ENCODE assay signal across 8 mouse cellular contexts in genomic region chr5:113365921-113366320, GRCm38 (mm10). TPM values are rescaled to one million over a fixed set of nuclear protein-coding genes. Genes with fewer than 3 reads are reported as not detected.
A peak's percentile ranks its signal among the peaks of the same experiment; 100 is the strongest.
DNase-seq lines count a peak whose midpoint lies in the region; ATAC-seq and TF ChIP-seq lines count a peak whose summit lies in the region.

No protein-coding gene starts in this region.

- no peak overlapping the region for H3K9ac ChIP-seq in limb, embryonic 11.5 days (ENCODE audit: low read length)
- H3K9ac ChIP-seq in stomach, postnatal 0 days (ENCODE audit: low read length) = no peak overlapping the region

- TF ChIP-seq CTCF in stomach, postnatal 0 days (IDR thresholded peaks at IDR 0.05; ENCODE audit: low read depth) = peak; percentile 97

- TF ChIP-seq EP300 in stomach, postnatal 0 days (optimal IDR thresholded peaks at IDR 0.05) = no peak

- H3K4me3 ChIP-seq in limb, embryonic 11.5 days (ENCODE audit: low read depth, low read length) = no peak overlapping the region
- H3K4me3 ChIP-seq in stomach, postnatal 0 days (ENCODE audit: low read depth, low read length) = no peak overlapping the region

- no peak overlapping the region for H3K27ac ChIP-seq in limb, embryonic 11.5 days (replicated peaks; ENCODE audit: low read depth, low read length)
- no peak overlapping the region for H3K27ac ChIP-seq in stomach, postnatal 0 days (replicated peaks)

- WGBS in limb, embryonic 11.5 days = 7% methylated on average over 20 of the region's 20 CpGs
- 5% methylated on average over 20 of the region's 20 CpGs for WGBS in stomach, postnatal 0 days

- DNase-seq in urinary bladder, adult 18-20 months (ENCODE audit: low spot score in 2 of 2) = peak; percentile 34 to 67
- DNase-seq in urinary bladder, postnatal 10 days (ENCODE audit: low spot score) = no peak
- DNase-seq in cerebellum, postnatal 25 days = peak; percentile 88 to 91
- peak; percentile 84 to 91 for DNase-seq in frontal cortex, postnatal 36 days (ENCODE audit: low spot score in 2 of 2)
- peak; percentile 48 to 79 for DNase-seq in kidney, adult 8-10 months
- DNase-seq in limb, embryonic 11.5 days (ENCODE audit: low spot score) = peak; percentile 88
- peak; percentile 66 for DNase-seq in naive thymus-derived CD4-positive, alpha-beta T cell, adult 2 months (ENCODE audit: low read depth)
- peak; percentile 81 for DNase-seq in stomach, postnatal 0 days (ENCODE audit: low spot score)

- H3K4me2 ChIP-seq in limb, embryonic 11.5 days (ENCODE audit: low read depth, severe bottlenecking) = no peak overlapping the region
- H3K4me2 ChIP-seq in stomach, postnatal 0 days (replicated peaks; ENCODE audit: low read depth) = no peak overlapping the region

- no peaks in the 10 kb centered on the region for H3K4me1 ChIP-seq in limb, embryonic 11.5 days (ENCODE audit: control insufficient read depth, insufficient read depth, low read length)
- H3K4me1 ChIP-seq in stomach, postnatal 0 days (replicated peaks; ENCODE audit: control insufficient read depth, insufficient read depth) = no peaks in the 10 kb centered on the region

- H3K27me3 ChIP-seq in limb, embryonic 11.5 days (ENCODE audit: control insufficient read depth, insufficient read depth, low read length) = no peaks in the 10 kb centered on the region
- no peaks in the 10 kb centered on the region for H3K27me3 ChIP-seq in stomach, postnatal 0 days (ENCODE audit: control insufficient read depth, insufficient read depth, low read length)

- no peaks in the 10 kb centered on the region for H3K9me3 ChIP-seq in limb, embryonic 11.5 days (ENCODE audit: control insufficient read depth, low read length)
- no peaks in the 10 kb centered on the region for H3K9me3 ChIP-seq in stomach, postnatal 0 days (ENCODE audit: control insufficient read depth, low read length)

- ATAC-seq in limb, embryonic 11.5 days (ENCODE audit: insufficient number of reproducible peaks, low FRiP score, low TSS enrichment, low read depth) = no peak
- peak; percentile 47; the same call in 1 of the 2 replicates for ATAC-seq in stomach, postnatal 0 days (ENCODE audit: low FRiP score, low TSS enrichment)

- no peaks in the 10 kb centered on the region for H3K36me3 ChIP-seq in limb, embryonic 11.5 days (ENCODE audit: control insufficient read depth, insufficient read depth, low read length)
- H3K36me3 ChIP-seq in stomach, postnatal 0 days (ENCODE audit: control insufficient read depth, insufficient read depth, low read length) = no peaks in the 10 kb centered on the region

RNA-seq across cellular contexts. Expression of gene Aym1, which starts 8.8 kb away (rescaled TPM):
- not detected in 2 replicates for polyA plus RNA-seq in limb, embryonic 11.5 days (2014; fragmentation: Nextera tagmentation; extraction: Ambion mirVana)
- not detected in 2 replicates for polyA plus RNA-seq in stomach, postnatal 0 days (2015; fragmentation: Nextera tagmentation; extraction: Ambion mirVana)

RNA-seq across cellular contexts. Expression of gene Sgsm1, which starts 55.3 kb away (rescaled TPM):
- polyA plus RNA-seq in limb, embryonic 11.5 days (2014; fragmentation: Nextera tagmentation; extraction: Ambion mirVana) = 7.7 and 9.1 TPM in 2 replicates
- 3.2 and 4.2 TPM in 2 replicates for polyA plus RNA-seq in stomach, postnatal 0 days (2015; fragmentation: Nextera tagmentation; extraction: Ambion mirVana)
